Mouse (Mus musculus): ENCODE results near the gene Tmtc4. TPM values are rescaled to one million over a fixed set of nuclear protein-coding genes. Genes with fewer than 3 reads are reported as not detected.

The Tmtc4 gene
- polyA plus RNA-seq, 1 experiment from 2014 or later = 14.6 TPM

DNA sequence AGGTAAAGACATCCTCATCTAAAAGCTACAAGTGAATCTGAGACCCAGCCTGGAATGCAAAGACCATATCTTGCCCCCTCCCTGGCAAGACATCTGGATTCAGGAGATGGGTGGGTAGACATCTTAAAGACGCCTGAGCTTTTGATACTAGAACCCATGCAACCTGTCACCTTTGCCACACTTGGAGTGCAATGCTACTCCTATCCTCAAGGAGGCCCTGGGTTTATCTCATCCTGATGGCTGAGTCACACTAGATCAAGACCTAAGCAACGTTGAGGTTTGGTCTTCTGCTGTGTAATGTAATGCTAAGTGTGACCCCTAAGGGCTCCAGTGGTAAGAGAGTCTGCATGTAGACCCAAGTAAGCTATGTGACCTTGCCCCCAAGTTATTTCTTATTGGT, 15.8 kb downstream of the Tmtc4 start:
- H3K36me3 ChIP-seq = peaks cover 15% of the 10 kb centered on the region; the same call in 1 of the 2 replicates
- no peak overlapping the region for H3K4me3 ChIP-seq
- no peaks in the 10 kb centered on the region for H3K9me3 ChIP-seq (replicated peaks)
- no peak overlapping the region for H3K4me2 ChIP-seq
- no peak for ATAC-seq (replicated peaks; ENCODE audit: insufficient number of reproducible peaks, insufficient read depth, low FRiP score, low read depth)
- 60% methylated on average over 2 of the region's 2 CpGs for WGBS
- no peak overlapping the region for H3K9ac ChIP-seq
- H3K4me1 ChIP-seq (replicated peaks) = no peaks in the 10 kb centered on the region
- H3K27ac ChIP-seq = no peak overlapping the region
- no peaks in the 10 kb centered on the region for H3K27me3 ChIP-seq

DNA sequence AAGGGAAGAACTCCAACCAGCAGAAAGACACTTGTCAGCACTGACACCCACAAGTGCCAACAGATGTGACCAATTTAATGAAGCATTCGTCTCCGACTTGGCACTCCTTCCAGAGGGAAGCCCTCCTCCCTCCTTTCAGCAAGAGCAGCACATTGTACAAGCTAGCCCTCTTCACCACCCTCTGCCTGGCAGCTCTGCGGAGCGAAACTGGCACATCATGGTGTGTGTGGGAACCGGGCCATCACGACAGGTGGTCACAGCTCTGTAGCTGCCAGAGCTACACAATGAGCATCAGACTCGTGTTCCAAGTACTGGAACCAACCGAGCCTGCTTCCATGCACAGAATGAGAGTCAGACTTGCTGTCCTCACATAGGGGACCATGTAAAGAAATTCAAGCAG, 25.9 kb downstream of the Tmtc4 start:
- Histone ChIP-seq H3K27me3 (no peaks in the 10 kb centered on the region), H3K36me3 (peaks cover 3% of the 10 kb centered on the region; the same call in 1 of the 2 replicates), H3K27ac (no peak overlapping the region), H3K4me2 (no peak overlapping the region), H3K9me3 (replicated peaks) (no peaks in the 10 kb centered on the region), H3K4me1 (replicated peaks) (no peaks in the 10 kb centered on the region), H3K4me3 (no peak overlapping the region), H3K9ac (no peak overlapping the region)
- 87% methylated on average over 8 of the region's 8 CpGs for WGBS
- ATAC-seq (replicated peaks; ENCODE audit: insufficient number of reproducible peaks, insufficient read depth, low FRiP score, low read depth) = no peak

DNA sequence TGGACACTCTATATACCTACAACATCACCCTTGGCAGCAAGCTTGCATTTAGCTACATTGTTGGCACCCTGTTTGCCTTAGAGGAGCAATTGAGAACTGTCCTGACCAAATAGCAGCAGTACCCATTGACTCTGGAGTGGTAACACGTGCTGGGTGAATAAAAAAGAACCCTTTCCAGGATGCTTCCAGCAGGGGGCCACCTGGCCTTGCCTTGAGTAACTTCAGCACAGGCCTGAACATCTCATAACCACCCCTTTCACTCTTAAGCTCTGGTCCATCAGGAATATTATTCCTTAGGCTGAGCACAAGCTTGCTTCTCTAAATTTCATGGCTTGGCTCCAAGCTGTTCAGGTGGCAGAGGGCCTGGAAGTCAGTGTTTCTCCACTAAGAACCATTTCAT, 30.5 kb downstream of the Tmtc4 start:
- no peaks in the 10 kb centered on the region for H3K9me3 ChIP-seq (replicated peaks)
- no peaks in the 10 kb centered on the region for H3K4me1 ChIP-seq (replicated peaks)
- no peak overlapping the region for H3K9ac ChIP-seq
- H3K36me3 ChIP-seq = no peaks in the 10 kb centered on the region
- H3K4me3 ChIP-seq = no peak overlapping the region
- H3K27ac ChIP-seq = no peak overlapping the region
- H3K4me2 ChIP-seq = no peak overlapping the region
- ATAC-seq (replicated peaks; ENCODE audit: insufficient number of reproducible peaks, insufficient read depth, low FRiP score, low read depth) = no peak; the same call in 1 of the 2 replicates
- no peaks in the 10 kb centered on the region for H3K27me3 ChIP-seq
- WGBS = 23% methylated on average over 1 of the region's 1 CpGs

- Histone ChIP-seq H3K36me3 (no peaks in the 10 kb centered on the region), H3K9ac (no peak overlapping the region), H3K27ac (no peak overlapping the region), H3K4me3 (no peak overlapping the region), H3K9me3 (replicated peaks) (no peaks in the 10 kb centered on the region), H3K4me1 (replicated peaks) (no peaks in the 10 kb centered on the region), H3K4me2 (no peak overlapping the region), H3K27me3 (no peaks in the 10 kb centered on the region)
- 69% methylated on average over 1 of the region's 1 CpGs for WGBS
- ATAC-seq (replicated peaks; ENCODE audit: insufficient number of reproducible peaks, insufficient read depth, low FRiP score, low read depth) = no peak
These were observed 31.3 kb downstream of the Tmtc4 start for GRCm38 (mm10) chr14:122952556-122952955.

DNA sequence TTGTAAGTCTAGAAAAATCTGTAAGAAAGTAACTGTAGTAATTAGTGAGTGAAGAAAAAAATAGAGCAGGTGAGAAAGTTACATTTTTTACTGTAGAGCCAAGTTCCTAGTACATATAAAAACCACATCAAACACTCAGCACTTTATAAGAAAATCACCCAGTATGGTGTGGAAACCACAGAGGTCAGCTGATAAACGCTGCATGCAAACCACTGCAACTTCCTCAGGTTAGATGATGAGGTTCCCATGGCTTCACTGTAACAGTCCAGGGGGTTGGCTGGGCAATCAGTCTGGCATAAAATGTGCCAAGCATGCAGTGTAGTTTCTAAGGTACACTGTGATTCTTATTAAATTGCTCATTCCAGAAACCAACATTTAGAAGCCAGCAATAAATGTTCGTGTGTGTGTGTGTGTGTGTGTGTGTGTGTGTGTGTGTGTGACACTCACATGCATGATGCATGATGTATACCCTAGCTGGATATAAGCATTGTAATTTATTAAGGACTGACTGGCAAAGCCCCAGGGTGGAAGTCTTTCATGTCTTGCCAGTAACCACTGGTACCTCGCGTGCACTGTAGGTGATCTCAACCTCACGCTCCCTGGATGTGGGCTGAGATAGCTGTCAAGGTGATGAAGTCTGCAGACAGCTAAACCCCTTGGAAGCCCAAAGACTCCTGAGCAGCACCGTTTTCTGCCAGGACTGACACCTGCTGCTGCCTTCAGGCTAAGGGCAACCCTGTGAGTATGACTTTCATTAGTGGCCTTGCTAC, 32.0 kb downstream of the Tmtc4 start:
- no peaks in the 10 kb centered on the region for H3K4me1 ChIP-seq (replicated peaks)
- H3K4me2 ChIP-seq = no peak overlapping the region
- H3K27me3 ChIP-seq = no peaks in the 10 kb centered on the region
- H3K9me3 ChIP-seq (replicated peaks) = no peaks in the 10 kb centered on the region
- H3K9ac ChIP-seq = no peak overlapping the region
- ATAC-seq (replicated peaks; ENCODE audit: insufficient number of reproducible peaks, insufficient read depth, low FRiP score, low read depth) = no peak
- H3K27ac ChIP-seq = no peak overlapping the region
- no peak overlapping the region for H3K4me3 ChIP-seq
- H3K36me3 ChIP-seq = no peaks in the 10 kb centered on the region
- WGBS = 80% methylated on average over 6 of the region's 6 CpGs

DNA sequence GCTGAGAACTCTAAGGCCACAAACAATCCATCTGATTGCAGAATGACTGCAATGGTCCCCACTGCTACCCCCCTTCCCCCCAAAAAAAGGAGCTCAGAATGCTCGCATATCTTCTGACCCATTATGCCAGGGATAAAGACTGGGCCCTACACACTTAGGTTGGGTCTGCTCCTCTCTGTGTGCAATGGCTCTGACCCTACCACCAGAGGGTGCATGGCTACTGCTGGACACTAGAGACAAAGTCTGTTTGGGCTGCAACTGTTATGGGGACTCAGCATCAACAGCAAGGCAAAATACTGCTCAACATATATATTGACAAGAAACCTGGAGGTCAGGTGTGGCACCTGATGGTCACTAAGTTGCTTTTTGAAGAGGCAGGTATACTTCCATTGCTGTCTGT, 32.9 kb downstream of the Tmtc4 start:
- WGBS = 94% methylated on average over 1 of the region's 1 CpGs
- H3K4me3 ChIP-seq = no peak overlapping the region
- no peak for ATAC-seq (replicated peaks; ENCODE audit: insufficient number of reproducible peaks, insufficient read depth, low FRiP score, low read depth)

GRCm38 (mm10) chr14:122943475-122943853, 40.4 kb downstream of the Tmtc4 start:
- WGBS = 85% methylated on average over 3 of the region's 3 CpGs
- H3K4me2 ChIP-seq = no peak overlapping the region

More for the DNA sequence above, 32.9 kb downstream of the Tmtc4 start:
- Histone ChIP-seq H3K27ac (no peak overlapping the region), H3K27me3 (no peaks in the 10 kb centered on the region), H3K36me3 (no peaks in the 10 kb centered on the region), H3K4me2 (no peak overlapping the region), H3K4me1 (replicated peaks) (no peaks in the 10 kb centered on the region), H3K9ac (no peak overlapping the region), H3K9me3 (replicated peaks) (no peaks in the 10 kb centered on the region)

DNA sequence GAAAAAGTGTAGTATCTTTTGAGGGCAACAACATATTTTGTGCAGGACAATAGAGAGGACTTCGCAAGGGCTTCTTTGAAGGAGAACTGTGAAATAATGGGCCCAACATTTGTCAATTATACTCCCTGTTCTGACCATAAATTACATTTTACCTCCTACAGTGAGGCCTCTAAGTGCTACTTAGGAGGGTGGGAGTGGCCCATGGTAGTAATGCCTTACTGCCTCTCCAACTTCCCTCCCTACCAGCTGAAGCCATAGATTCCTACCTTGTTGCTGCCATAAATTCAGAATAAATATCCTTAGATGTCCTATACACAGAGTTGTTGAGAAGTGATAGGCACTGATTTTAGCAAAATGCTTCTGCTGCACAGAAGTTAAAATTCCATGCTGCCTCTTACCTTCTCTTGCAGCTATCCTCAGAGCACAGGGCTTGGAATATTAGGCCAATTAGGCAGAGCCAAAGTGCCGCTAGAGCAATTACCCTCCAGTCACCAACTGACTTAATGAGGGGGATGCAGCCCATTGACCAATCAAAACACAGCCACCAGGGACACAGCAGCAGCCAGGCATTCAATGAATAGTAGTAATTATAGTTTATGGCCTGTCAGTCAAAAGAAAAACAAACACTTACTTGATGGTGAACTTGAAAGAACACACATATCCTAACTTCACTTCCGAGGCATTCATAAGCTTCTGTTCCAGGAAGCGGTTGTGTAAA, 40.9 kb downstream of the Tmtc4 start:
- Histone ChIP-seq H3K27ac (no peak overlapping the region), H3K9ac (no peak overlapping the region), H3K4me2 (no peak overlapping the region), H3K36me3 (peaks cover 8% of the 10 kb centered on the region; the same call in 1 of the 2 replicates), H3K4me3 (no peak overlapping the region), H3K27me3 (no peaks in the 10 kb centered on the region), H3K9me3 (replicated peaks) (no peaks in the 10 kb centered on the region), H3K4me1 (replicated peaks) (no peaks in the 10 kb centered on the region)
- ATAC-seq (replicated peaks; ENCODE audit: insufficient number of reproducible peaks, insufficient read depth, low FRiP score, low read depth) = no peak
- WGBS = 86% methylated on average over 4 of the region's 4 CpGs

More at GRCm38 (mm10) chr14:122943475-122943853, 40.4 kb downstream of the Tmtc4 start:
- H3K27ac ChIP-seq = no peak overlapping the region
- H3K27me3 ChIP-seq = no peaks in the 10 kb centered on the region
- no peak for ATAC-seq (replicated peaks; ENCODE audit: insufficient number of reproducible peaks, insufficient read depth, low FRiP score, low read depth)
- H3K4me1 ChIP-seq (replicated peaks) = no peaks in the 10 kb centered on the region
- H3K4me3 ChIP-seq = no peak overlapping the region
- H3K9ac ChIP-seq = no peak overlapping the region
- H3K9me3 ChIP-seq (replicated peaks) = no peaks in the 10 kb centered on the region
- peaks cover 8% of the 10 kb centered on the region; the same call in 1 of the 2 replicates for H3K36me3 ChIP-seq

GRCm38 (mm10) chr14:122936460-122936859, 47.4 kb downstream of the Tmtc4 start:
- no peaks in the 10 kb centered on the region for H3K27me3 ChIP-seq
- 85% methylated on average over 1 of the region's 1 CpGs for WGBS

DNA sequence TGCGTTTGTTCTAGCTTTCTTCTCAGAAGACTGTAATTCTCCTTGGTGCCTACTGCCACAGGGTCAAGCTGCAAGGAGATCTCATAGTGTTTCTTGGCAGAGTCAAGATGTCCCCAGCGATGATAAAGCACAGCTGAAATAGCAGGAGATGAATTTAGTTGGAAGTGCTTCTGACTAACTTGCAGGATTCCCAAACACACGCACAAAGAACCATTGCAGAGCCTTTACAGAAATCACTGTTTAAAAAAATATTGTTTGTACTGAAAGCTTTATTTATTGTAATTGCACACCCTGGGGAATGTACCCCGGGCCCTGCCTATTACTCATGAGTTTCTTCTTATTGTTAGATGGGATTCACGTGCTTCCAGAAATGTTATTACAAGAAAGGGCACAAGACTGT, 63.8 kb downstream of the Tmtc4 start:
- Histone ChIP-seq H3K4me2 (no peak overlapping the region), H3K9me3 (replicated peaks) (no peaks in the 10 kb centered on the region), H3K36me3 (peaks cover under 1% of the 10 kb centered on the region; the same call in 1 of the 2 replicates), H3K27me3 (no peaks in the 10 kb centered on the region), H3K9ac (no peak overlapping the region), H3K27ac (no peak overlapping the region), H3K4me3 (no peak overlapping the region), H3K4me1 (replicated peaks) (no peaks in the 10 kb centered on the region)
- 66% methylated on average over 5 of the region's 5 CpGs for WGBS
- ATAC-seq (replicated peaks; ENCODE audit: insufficient number of reproducible peaks, insufficient read depth, low FRiP score, low read depth) = no peak

More at GRCm38 (mm10) chr14:122936460-122936859, 47.4 kb downstream of the Tmtc4 start:
- H3K27ac ChIP-seq = no peak overlapping the region
- ATAC-seq (replicated peaks; ENCODE audit: insufficient number of reproducible peaks, insufficient read depth, low FRiP score, low read depth) = no peak
- H3K9me3 ChIP-seq (replicated peaks) = no peaks in the 10 kb centered on the region
- no peak overlapping the region for H3K4me3 ChIP-seq
- no peak overlapping the region for H3K4me2 ChIP-seq
- H3K9ac ChIP-seq = no peak overlapping the region
- H3K4me1 ChIP-seq (replicated peaks) = no peaks in the 10 kb centered on the region
- H3K36me3 ChIP-seq = peaks cover 7% of the 10 kb centered on the region; the same call in 1 of the 2 replicates

GRCm38 (mm10) chr14:122917676-122918075, 66.2 kb downstream of the Tmtc4 start:
- Histone ChIP-seq H3K4me2 (no peak overlapping the region), H3K9ac (no peak overlapping the region), H3K27ac (no peak overlapping the region), H3K4me1 (replicated peaks) (peaks cover 4% of the 10 kb centered on the region; the same call in 1 of the 2 replicates), H3K4me3 (no peak overlapping the region), H3K36me3 (no peaks in the 10 kb centered on the region; the same call in 1 of the 2 replicates), H3K27me3 (no peaks in the 10 kb centered on the region), H3K9me3 (replicated peaks) (no peaks in the 10 kb centered on the region)
- 92% methylated on average over 1 of the region's 1 CpGs for WGBS
- no peak for ATAC-seq (replicated peaks; ENCODE audit: insufficient number of reproducible peaks, insufficient read depth, low FRiP score, low read depth)
